Mouse (Mus musculus) heart, embryonic 14.5 days (tissue): Measurements from ENCODE around the gene Rps6ka1. TPM values are rescaled to one million over a fixed set of nuclear protein-coding genes. Genes with fewer than 3 reads are reported as not detected.

Source experiments
- ATAC-seq: fragments of 200-750 bp; cut with Nextera tagmentation; 2 replicates; pipeline ENCODE4 v1.8.0; 2017; ENCODE audit warnings: low read depth, moderate TSS enrichment; ENCODE audit not compliant: insufficient number of reproducible peaks, insufficient read depth, low FRiP score
- H3K27ac ChIP-seq, 2 experiments: fragments of 200-500 bp in 1 of 2; fragments of 300-500 bp in 1 of 2; sonication (generic) in 1 of 2; replicated peaks in 1 of 2; 2 replicates each; pipeline ENCODE4 v1.5.1; 2012 to 2014; ENCODE audit warnings: low read depth in 2 of 2, low read length in 2 of 2, control low read depth in 1 of 2, mild to moderate bottlenecking in 1 of 2, mixed read lengths in 1 of 2; ENCODE audit not compliant: control insufficient read depth in 1 of 2, insufficient read depth in 1 of 2
- H3K27me3 ChIP-seq: fragments of 300-500 bp; sonication (generic); 2 replicates; pipeline ENCODE4 v1.6.1; 2014; ENCODE audit warnings: mild to moderate bottlenecking, low read length, control low read depth; ENCODE audit not compliant: control insufficient read depth, insufficient read depth
- H3K36me3 ChIP-seq: fragments of 300-500 bp; sonication (generic); 2 replicates; pipeline ENCODE4 v1.6.1; 2014; ENCODE audit warnings: mild to moderate bottlenecking, control low read depth, low read length, mixed read lengths; ENCODE audit not compliant: control insufficient read depth, insufficient read depth
- H3K4me1 ChIP-seq, 2 experiments: fragments of 200-500 bp in 1 of 2; fragments of 300-500 bp in 1 of 2; sonication (generic) in 1 of 2; 2 replicates each; pipeline ENCODE4 v1.6.1; 2012 to 2014; ENCODE audit warnings: low read length in 2 of 2, control low read depth in 1 of 2, mixed read lengths in 1 of 2; ENCODE audit not compliant: control insufficient read depth in 2 of 2, insufficient read depth in 2 of 2
- H3K4me2 ChIP-seq: fragments of 300-500 bp; sonication (generic); 2 replicates; pipeline ENCODE4 v1.6.1; 2014; ENCODE audit warnings: mild to moderate bottlenecking, low read length
- H3K4me3 ChIP-seq, 2 experiments: fragments of 200-500 bp in 1 of 2; fragments of 300-500 bp in 1 of 2; sonication (generic) in 1 of 2; 2 replicates each; pipeline ENCODE4 v1.5.1; 2012 to 2014; ENCODE audit warnings: low read length in 2 of 2, mild to moderate bottlenecking in 2 of 2, control low read depth in 1 of 2, low read depth in 1 of 2, moderate library complexity in 1 of 2; ENCODE audit not compliant: control insufficient read depth in 1 of 2, insufficient read depth in 1 of 2
- H3K9ac ChIP-seq: fragments of 300-500 bp; sonication (generic); 2 replicates; pipeline ENCODE4 v1.6.1; 2014; ENCODE audit warnings: mild to moderate bottlenecking, low read length
- H3K9me3 ChIP-seq: fragments of 300-500 bp; sonication (generic); 2 replicates; pipeline ENCODE4 v1.6.1; 2016; ENCODE audit warnings: low read length, control low read depth; ENCODE audit not compliant: control insufficient read depth
- WGBS: fragments of 180-500 bp; shearing (Covaris S2); extraction: QIAGEN DNeasy Blood & Tissue Kit; methylation state at CpG from one replicate; pipeline ENCODE4 v1.1.7; 2014; 5-methylcytosine and 5-hydroxymethylcytosine counted together
- polyA plus RNA-seq: library from polyadenylated mRNA; unstranded; fragments of >200 nt; fragmentation: Nextera tagmentation; extraction: Ambion mirVana; gene quantifications from 2 replicates; pipeline ENCODE4 v1.2.1, GENCODE M21; 2014

The Rps6ka1 gene
- polyA plus RNA-seq, 1 experiment from 2014 or later, result 15.9 TPM

- WGBS, result 83% methylated on average over 1 of the region's 1 CpGs
- H3K27me3 ChIP-seq, result no peaks in the 10 kb centered on the region
- H3K4me1 ChIP-seq, result peaks cover 5 to 6% of the 10 kb centered on the region in 2 experiments; a peak in 2 of 4 replicates
- H3K36me3 ChIP-seq, result no peaks in the 10 kb centered on the region
- no peak overlapping the region for H3K4me2 ChIP-seq
- H3K9ac ChIP-seq, result no peak overlapping the region
- ATAC-seq, result no peak
- no peak overlapping the region for H3K27ac ChIP-seq
- H3K9me3 ChIP-seq, result no peaks in the 10 kb centered on the region
- no peak overlapping the region for H3K4me3 ChIP-seq
These were observed 9.4 kb upstream of the Rps6ka1 start for GRCm38 (mm10) chr4:133896984-133897383.

- Histone ChIP-seq H3K9me3 (no peaks in the 10 kb centered on the region), H3K27me3 (no peaks in the 10 kb centered on the region), H3K27ac (no peak overlapping the region), H3K4me1 (peaks cover 5 to 6% of the 10 kb centered on the region in 2 experiments; a peak in 2 of 4 replicates), H3K4me2 (no peak overlapping the region), H3K36me3 (no peaks in the 10 kb centered on the region), H3K9ac (no peak overlapping the region), H3K4me3 (no peak overlapping the region)
- no peak for ATAC-seq
- 94% methylated on average over 3 of the region's 3 CpGs for WGBS
These were observed 8.4 kb upstream of the Rps6ka1 start for GRCm38 (mm10) chr4:133896002-133896401.

- Histone ChIP-seq H3K4me2 (peak overlapping the region; percentile 99), H3K4me1 (peaks cover 7 to 14% of the 10 kb centered on the region in 2 experiments; a peak in 3 of 4 replicates), H3K27ac (peak overlapping the region in 1 of 2 experiments; percentile 46; a peak in 2 of 4 replicates), H3K27me3 (no peaks in the 10 kb centered on the region), H3K9me3 (no peaks in the 10 kb centered on the region), H3K4me3 (peak overlapping the region; percentile 81 to 86), H3K36me3 (no peaks in the 10 kb centered on the region), H3K9ac (peak overlapping the region; percentile 87)
- WGBS, result under 1% methylated on average over 28 of the region's 32 CpGs
- peak; percentile 49 for ATAC-seq
These were observed 348 bp downstream of the Rps6ka1 start for GRCm38 (mm10) chr4:133887249-133887648.

GRCm38 (mm10) chr4:133885991-133886501, 1.6 kb downstream of the Rps6ka1 start:
- Histone ChIP-seq H3K27ac (peak overlapping the region in 1 of 2 experiments; percentile 34; a peak in 1 of 4 replicates), H3K4me2 (peak overlapping the region; percentile 99), H3K27me3 (no peaks in the 10 kb centered on the region), H3K9ac (0 out of 2 replicates have a peak overlapping the region, but pooled peaks have one; percentile 34), H3K36me3 (no peaks in the 10 kb centered on the region), H3K9me3 (no peaks in the 10 kb centered on the region), H3K4me1 (peaks cover 7 to 14% of the 10 kb centered on the region in 2 experiments; a peak in 3 of 4 replicates), H3K4me3 (peak overlapping the region; percentile 11 to 81; a peak in 1 of 4 replicates)
- no peak for ATAC-seq
- WGBS, result 35% methylated on average over 10 of the region's 10 CpGs

GRCm38 (mm10) chr4:133885331-133885730, 2.3 kb downstream of the Rps6ka1 start:
- H3K27ac ChIP-seq, result no peak overlapping the region; a peak in 1 of 4 replicates
- peaks cover 7 to 14% of the 10 kb centered on the region in 2 experiments; a peak in 3 of 4 replicates for H3K4me1 ChIP-seq
- H3K4me2 ChIP-seq, result peak overlapping the region; percentile 99
- 78% methylated on average over 4 of the region's 4 CpGs for WGBS
- H3K9ac ChIP-seq, result no peak overlapping the region
- no peak for ATAC-seq
- no peaks in the 10 kb centered on the region for H3K9me3 ChIP-seq
- H3K36me3 ChIP-seq, result 0 out of 2 replicates have a peak, but pooled peaks cover 5% of the 10 kb centered on the region
- H3K4me3 ChIP-seq, result no peak overlapping the region
- no peaks in the 10 kb centered on the region for H3K27me3 ChIP-seq

GRCm38 (mm10) chr4:133884888-133885287, 2.7 kb downstream of the Rps6ka1 start:
- Histone ChIP-seq H3K9me3 (no peaks in the 10 kb centered on the region), H3K4me1 (peaks cover 7 to 14% of the 10 kb centered on the region in 2 experiments; a peak in 3 of 4 replicates), H3K27ac (no peak overlapping the region), H3K9ac (no peak overlapping the region), H3K4me2 (no peak overlapping the region), H3K27me3 (no peaks in the 10 kb centered on the region), H3K4me3 (no peak overlapping the region), H3K36me3 (0 out of 2 replicates have a peak, but pooled peaks cover 5% of the 10 kb centered on the region)
- 80% methylated on average over 3 of the region's 3 CpGs for WGBS
- ATAC-seq, result no peak

GRCm38 (mm10) chr4:133884127-133884753, 3.4 kb downstream of the Rps6ka1 start:
- Histone ChIP-seq H3K9me3 (no peaks in the 10 kb centered on the region), H3K4me1 (peaks cover 8 to 15% of the 10 kb centered on the region in 2 experiments; a peak in 3 of 4 replicates), H3K4me3 (no peak overlapping the region), H3K27ac (no peak overlapping the region), H3K9ac (no peak overlapping the region), H3K27me3 (no peaks in the 10 kb centered on the region), H3K4me2 (no peak overlapping the region), H3K36me3 (0 out of 2 replicates have a peak, but pooled peaks cover 5% of the 10 kb centered on the region)
- ATAC-seq, result no peak
- 91% methylated on average over 8 of the region's 8 CpGs for WGBS
